Mouse (Mus musculus) liver, adult 2 months (tissue): ENCODE data around the gene 1700013G24Rik.

Source experiments
- CTCF ChIP-seq: fragments of 200-500 bp; IDR thresholded peaks from 2 replicates; pipeline ENCODE4 v1.5.1; 2011; ENCODE audit warnings: low read depth, low read length, control low read depth
- POLR2A ChIP-seq: fragments of 200-500 bp; IDR thresholded peaks from 2 replicates; pipeline ENCODE4 v1.6.1; 2011; ENCODE audit warnings: low read length, control low read depth; ENCODE audit not compliant: insufficient read depth; ENCODE audit errors: extremely low read depth

- no peak for TF ChIP-seq POLR2A
- peak; percentile 29 for TF ChIP-seq CTCF
These were observed 45.9 kb downstream of the 1700013G24Rik start for GRCm38 (mm10) chr4:137498882-137499583.
